Mouse (Mus musculus): Measurements from ENCODE around the gene Magi2.

Gene Magi2

DNA sequence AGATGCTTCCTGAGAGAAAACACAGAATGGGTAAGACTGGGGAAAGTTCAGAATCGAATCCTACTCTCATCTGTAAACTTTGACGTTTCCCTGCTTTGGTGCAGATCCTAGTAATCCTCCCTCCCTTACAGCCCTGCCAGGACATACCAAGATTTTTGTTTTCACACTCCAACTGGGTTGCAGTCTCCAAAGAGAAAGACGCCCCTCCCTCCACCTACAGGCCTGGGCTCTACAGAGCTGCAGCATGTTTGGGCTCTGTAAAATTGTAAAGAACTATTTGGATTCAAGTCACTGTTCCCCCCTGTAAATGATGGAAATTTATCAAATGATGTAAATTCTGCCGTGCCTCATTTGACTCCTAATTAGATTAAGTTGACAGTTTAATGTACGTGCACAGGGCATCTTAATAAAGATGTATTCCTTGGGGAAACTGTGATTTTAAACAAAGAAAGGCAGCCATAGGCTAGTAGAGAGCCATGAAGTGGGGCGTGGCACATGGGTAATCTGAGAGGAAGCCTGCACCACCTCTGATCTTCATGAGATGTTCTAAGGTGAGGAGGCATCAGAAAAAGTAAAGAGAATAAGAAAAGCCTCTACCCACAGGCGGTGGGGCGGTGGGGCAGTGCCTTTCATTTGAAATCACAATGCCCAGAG, 1310.7 kb downstream of the Magi2 start:
- no peak for DNase-seq

DNA sequence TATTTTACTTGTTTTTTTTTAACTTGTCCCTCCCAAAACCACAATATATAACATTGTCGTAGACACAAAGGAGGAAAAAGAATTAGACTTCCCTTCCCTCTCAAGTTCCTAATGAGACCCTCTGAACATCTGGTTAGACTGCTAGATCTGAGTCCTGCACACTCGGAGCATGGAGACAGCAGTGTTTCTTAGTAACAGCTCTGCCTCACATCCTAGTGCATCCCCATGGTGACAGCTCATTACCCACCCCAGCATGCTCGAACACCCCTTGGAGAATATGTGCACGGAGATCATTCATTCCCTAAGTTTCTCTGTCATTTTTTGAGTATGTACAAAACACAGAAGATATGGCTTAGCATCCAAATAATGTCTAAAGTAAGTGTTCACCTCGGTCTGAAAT, 1317.5 kb downstream of the Magi2 start:
- DNase-seq = no peak

DNA sequence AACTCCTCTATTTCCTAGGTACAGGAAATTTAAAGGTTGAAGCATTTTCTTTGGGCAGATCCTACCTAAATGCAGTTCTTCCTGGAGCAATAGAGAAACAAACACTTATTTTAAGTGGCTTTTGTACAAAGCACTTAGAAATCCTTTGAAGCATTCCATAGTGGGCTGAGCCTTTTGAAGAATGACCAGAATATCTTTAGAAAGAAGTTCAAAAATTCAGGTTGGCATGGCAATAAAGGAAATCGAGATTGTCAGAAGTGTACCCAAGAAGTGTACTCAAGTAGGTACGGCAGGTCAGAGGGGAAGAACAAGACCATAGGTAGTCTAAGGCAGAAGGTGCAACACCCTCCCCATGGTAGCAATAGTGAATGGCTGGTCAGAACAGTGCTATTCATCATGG, 1332.5 kb downstream of the Magi2 start:
- no peak for DNase-seq

DNA sequence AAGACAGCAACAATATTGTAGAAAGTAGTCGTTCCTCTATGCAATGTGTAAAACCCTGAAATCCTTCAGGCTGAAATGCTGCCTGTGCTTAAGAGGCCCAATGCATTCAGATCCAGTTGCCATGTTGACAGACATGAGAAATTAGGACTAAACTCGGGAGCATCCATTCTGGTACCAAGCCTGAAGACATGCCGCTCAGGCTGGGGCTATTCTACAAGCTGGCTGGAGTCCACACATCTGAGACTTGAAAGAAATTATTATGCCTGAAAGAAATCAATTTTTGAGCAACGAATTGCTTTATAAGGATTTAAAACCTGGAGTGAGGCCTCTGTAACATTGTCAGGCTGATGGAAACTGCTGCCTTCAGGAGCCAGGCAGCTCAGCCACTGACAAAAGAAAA, 1333.0 kb downstream of the Magi2 start:
- no peak for DNase-seq

DNA sequence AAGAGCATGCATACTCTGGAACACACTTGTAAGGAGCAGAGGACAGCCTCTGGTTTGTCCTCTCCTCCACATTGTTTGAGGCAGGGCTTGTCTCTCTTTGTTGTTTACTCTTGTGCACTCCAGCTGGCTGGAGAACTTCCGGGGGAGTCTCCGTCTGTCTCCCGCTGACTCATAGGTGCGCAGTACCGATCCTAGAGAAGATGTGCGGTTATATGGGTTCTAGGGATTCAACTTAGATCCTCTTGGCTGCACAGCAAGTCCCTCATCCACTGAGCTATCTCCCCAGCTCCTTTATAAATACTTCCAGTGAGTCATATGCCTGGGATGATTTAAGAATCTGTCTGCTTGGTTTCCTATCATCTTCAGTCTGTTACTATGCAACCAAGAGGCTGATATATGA, 1341.6 kb downstream of the Magi2 start:
- no peak for DNase-seq

- no peak for DNase-seq
These were observed 1342.1 kb downstream of the Magi2 start for GRCm38 (mm10) chr5:20568966-20569365.

- no peak for DNase-seq
These were observed 1348.0 kb downstream of the Magi2 start for GRCm38 (mm10) chr5:20574816-20575215.

GRCm38 (mm10) chr5:20575798-20576197, 1349.0 kb downstream of the Magi2 start:
- no peak for DNase-seq

GRCm38 (mm10) chr5:20576266-20576665, 1349.4 kb downstream of the Magi2 start:
- no peak for DNase-seq

- no peak for DNase-seq
These were observed 1351.8 kb downstream of the Magi2 start for GRCm38 (mm10) chr5:20578666-20579065.

DNA sequence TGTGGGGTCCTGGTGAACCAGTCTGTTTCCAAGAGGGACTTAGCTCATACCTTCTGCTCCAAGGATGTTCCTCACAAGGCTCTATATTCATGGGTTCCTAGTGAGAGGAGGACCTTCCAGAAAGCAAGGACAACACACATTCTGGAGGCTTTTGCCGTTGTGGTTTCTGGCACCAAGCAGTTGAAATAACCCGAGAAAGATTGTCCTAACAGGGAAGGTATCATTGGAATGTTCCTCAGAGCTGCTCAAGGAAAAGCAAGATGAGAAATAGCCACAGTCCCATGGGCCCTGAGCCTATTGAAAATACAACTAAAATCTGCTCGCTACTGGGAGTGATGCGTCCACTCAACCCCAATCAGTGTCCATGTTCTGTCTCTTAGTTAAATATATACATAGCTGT, 1353.8 kb downstream of the Magi2 start:
- DNase-seq = no peak

DNA sequence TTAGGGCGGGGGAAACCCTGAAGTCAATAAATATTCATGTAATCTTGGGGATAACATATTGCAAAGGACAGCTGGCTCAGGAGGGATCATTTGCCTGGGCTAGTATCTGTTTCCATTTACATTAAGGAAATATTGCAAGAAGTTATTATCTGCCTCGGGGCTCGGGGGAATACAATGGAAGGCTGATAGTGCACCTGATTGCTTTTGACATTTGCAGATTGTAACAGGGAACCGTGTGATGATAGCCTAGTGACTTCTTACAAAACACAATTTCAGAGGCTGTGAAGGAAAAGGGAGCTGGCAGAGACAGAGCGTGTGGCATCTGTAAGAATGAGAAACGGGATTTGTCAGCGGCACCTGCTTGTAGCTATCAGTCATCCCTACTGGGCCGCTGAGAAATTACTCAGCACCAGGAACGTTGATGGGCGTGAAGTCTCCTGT, 1356.2 kb downstream of the Magi2 start:
- DNase-seq = no peak

- no peak for DNase-seq
These were observed 1356.8 kb downstream of the Magi2 start for GRCm38 (mm10) chr5:20583639-20584038.

DNA sequence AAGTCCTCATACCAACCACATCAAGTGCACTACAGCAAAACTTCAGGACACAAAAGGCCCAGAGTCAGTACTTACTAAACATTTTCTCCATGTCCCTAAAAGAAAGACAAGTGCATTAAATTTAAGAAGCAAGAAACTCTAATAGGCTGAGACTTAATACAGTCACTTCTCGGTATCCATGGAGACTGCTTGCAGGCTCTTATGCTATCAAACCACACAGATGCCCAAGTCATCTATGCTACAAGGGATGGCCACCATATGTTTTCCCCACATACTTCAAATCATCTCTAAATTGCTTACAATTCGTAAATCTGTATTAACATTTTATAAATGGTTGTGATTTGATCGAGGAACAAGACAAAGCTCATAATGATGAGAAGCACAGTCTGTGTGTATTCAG, 1357.9 kb downstream of the Magi2 start:
- no peak for DNase-seq

GRCm38 (mm10) chr5:20589731-20590130, 1362.9 kb downstream of the Magi2 start:
- no peak for DNase-seq

DNA sequence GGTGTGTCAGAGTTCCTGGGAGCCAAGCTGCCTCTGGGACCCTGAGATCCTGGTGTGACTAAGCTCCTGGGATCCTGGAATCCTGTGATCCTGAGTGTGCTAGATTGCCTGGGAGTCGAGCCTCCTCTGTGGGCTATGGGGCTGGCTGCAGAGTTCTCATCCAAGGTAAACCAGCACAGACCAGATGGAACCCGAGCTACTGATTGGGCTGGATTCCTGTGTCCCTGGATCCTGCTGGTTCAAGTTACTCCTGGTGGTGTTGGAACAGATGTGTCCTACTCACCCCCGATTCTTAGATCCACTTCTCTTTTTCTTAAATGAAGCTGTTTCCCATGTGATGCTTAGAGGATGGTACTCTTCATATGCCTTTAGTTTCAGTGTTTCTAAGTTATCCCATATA, 1371.4 kb downstream of the Magi2 start:
- no peak for DNase-seq

- DNase-seq = no peak
These were observed 1377.1 kb downstream of the Magi2 start for GRCm38 (mm10) chr5:20603756-20604469.

- no peak for DNase-seq
These were observed 1379.7 kb downstream of the Magi2 start for GRCm38 (mm10) chr5:20606497-20606896.

GRCm38 (mm10) chr5:20607503-20607902, 1380.7 kb downstream of the Magi2 start:
- no peak for DNase-seq

DNA sequence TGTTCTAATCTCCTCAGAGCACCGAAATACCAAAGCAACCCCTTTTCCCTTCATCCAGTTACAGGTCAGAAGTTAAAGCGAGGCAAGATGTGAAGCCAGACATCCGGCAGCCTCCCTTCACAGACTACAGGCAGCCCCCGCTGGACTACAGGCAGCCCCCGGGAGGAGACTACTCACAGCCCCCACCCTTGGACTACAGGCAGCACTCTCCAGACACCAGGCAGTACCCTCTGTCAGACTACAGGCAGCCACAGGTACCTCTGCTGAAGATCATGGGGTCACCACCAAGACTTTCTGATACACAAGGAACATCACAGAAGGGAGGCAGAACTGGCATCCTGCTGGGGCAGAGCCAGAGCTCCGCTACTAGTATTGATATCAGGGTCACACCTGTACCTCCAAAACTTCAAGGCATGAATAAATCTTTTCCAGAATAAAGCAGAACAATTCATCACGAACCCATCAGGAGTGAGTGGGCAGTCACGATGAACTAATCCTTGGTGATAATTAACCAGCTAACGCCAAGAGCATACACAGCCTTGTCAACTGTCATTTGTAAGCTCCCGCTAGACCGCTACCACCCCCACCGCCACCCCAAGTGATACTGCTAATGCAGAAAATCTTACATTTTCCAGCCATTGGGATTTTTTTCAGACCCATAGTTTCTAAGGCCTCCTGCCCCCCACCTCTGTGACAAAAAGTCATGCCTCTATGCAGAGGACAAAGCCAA, 1382.5 kb downstream of the Magi2 start:
- DNase-seq = no peak

DNA sequence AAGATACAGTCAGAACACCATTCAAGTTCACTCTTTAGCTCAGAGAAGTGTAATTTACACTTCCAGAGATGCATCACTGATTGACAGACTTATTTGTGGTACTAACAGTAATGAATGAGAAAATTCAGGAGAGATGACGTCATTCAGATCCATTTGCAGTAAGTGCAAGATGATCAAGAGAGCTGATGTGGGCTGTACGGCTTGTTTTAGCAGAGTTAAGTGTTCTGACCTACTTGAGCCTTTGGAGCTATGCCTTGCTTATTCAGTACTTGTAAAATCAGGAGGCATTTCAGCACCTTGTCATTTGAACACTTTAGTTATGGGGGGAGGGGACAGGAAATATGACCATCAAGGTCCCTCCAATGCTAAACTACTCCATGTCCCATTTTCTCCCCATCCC, 1383.8 kb downstream of the Magi2 start:
- no peak for DNase-seq

- no peak for DNase-seq
These were observed 1385.8 kb downstream of the Magi2 start for GRCm38 (mm10) chr5:20612616-20613015.

DNA sequence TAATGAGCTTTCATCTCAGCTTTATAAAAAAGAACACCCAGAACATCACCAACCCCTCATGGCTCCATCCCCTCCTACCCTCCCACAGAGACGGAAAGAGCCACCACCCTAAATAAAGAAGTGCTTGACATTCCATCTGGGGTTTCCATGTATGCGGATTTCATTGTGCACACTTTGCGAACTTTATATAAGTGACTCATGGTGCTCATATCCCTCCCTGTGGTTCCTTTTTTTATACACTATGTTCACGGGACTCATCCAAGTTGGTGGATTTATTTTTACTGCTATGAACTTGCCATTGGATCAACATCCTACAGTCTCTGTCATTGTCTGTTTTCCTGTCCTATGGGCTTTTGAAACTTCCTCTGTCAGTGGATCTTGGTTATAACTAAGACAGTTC, 1388.1 kb downstream of the Magi2 start:
- no peak for DNase-seq

All from B cell, adult 2 months (primary cell).